Mouse (Mus musculus): ENCODE results near the gene Fmnl2. TPM values are rescaled to one million over a fixed set of nuclear protein-coding genes. Genes with fewer than 3 reads are reported as not detected.

The Fmnl2 gene
- polyA plus RNA-seq (2015; fragmentation: Illumina TruSeq; extraction: RNeasy Lipid Tissue Mini Kit (QIAGEN cat#74804); ENCODE audit: insufficient read depth, low read depth, low replicate concordance), result 3.0 TPM

DNA sequence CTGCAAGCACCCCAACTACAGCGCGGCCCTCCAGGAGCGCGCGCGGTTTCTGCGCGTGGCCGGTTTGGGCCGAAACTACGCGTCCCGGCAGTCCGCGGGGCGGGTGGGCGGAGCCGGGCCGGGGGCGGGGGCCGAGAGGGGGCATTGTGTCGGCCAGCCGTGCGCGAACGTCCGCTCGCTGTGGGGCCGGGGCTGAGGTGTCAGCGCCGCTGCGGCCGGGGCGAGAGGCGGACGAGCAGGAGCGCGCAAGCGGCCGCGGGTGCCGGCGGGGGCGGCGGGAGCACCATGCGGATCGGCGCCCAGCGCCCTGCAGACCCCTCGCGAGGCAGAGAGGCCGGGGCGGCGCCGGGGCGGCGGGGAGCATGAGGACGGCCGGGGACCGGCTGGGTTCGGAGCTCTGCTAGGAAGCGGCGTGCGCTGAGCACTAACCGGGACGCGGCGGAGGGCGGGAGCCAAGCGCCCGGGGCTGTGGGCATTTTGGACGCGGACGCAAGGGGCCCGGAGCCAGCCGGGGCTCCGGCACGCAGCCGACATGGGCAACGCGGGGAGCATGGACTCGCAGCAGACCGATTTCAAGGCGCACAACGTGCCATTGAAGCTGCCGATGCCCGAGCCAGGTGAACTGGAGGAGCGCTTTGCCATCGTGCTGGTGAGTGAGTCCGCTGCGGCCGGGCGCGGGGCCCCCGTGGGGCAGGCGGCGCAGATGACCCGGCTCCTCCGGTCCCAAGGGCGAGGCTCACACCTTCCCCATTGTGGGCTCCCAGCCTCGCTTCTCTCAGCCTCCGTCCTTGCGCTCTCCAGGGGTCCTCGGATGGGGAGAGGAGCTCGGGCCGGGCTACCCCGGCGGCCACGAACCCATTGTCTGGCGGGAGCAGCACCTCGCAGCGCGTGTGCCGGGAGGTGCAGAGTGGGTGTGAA lies at the start of gene Fmnl2:
Gene Fmnl2, plus strand, starts transcription at position 250 of the 918 bp plus-strand sequence.

Other genes with a start within 250 kb of the Fmnl2 start
- gene Cacnb4, start 181.0 kb upstream of the Fmnl2 start, polyA plus RNA-seq (2015; fragmentation: Illumina TruSeq; extraction: RNeasy Lipid Tissue Mini Kit (QIAGEN cat#74804); ENCODE audit: insufficient read depth, low read depth, low replicate concordance), result 0.13 TPM
- 3.5 TPM for gene Stam2, start 115.6 kb upstream of the Fmnl2 start, polyA plus RNA-seq (2015; fragmentation: Illumina TruSeq; extraction: RNeasy Lipid Tissue Mini Kit (QIAGEN cat#74804); ENCODE audit: insufficient read depth, low read depth, low replicate concordance)